In the genomic region with DNA sequence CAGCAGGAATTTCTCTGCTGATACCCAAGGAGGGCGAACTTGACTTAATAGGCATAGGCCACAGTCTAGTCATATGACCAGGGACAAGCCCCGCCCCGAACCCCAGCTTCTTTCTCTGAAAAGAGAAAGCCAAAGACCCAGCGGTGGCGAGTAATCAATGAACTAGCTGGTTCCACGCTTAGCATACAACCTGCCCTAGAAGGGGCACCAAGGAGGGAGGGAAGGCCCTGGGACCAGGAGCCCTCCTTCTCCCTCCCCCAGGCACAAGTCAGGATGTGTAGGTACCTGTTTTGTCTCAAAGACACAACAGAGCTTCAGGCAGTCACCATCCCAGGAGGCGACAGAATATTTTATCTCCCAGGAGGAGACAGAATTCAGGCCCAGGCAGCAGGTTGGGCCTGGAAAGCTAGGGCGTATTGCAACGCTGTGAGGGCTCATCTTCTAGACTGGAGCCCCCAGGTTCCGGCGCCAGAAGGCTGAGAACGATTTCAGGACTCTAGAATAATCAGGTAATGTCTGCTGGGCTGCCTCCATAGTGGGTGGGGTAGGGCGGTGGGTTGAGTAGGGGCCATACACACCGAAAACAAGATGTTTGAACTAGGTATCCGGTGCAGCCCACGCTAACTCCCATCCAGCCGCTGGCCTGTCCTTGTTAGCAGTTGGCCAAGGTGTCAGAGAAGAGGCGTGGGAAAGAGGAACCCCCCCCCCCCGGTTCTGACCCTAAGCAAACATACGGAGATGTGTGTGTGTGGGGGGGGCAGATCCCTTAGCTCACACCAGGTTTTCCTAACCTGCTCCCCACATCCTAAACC, we compare ENCODE assay signal across 8 mouse cellular contexts. TPM values are rescaled to one million over a fixed set of nuclear protein-coding genes. Genes with fewer than 3 reads are reported as not detected.
DNase-seq lines count a peak whose midpoint lies in the region; ATAC-seq and TF ChIP-seq lines count a peak whose summit lies in the region.

A gene (plus strand): TSS at position 117 of the 812 bp plus-strand sequence.

- H3K27ac ChIP-seq in embryonic facial prominence, embryonic 10.5 days (replicated peaks) = peak within 1 kb of the TSS; percentile 99
- H3K27ac ChIP-seq in heart, embryonic 11.5 days (ENCODE audit: low read depth, low read length) = peak within 1 kb of the TSS; percentile 88
- H3K27ac ChIP-seq in kidney, embryonic 15.5 days = peak within 1 kb of the TSS; percentile 95
- peak within 1 kb of the TSS; percentile 67 for H3K27ac ChIP-seq in liver, embryonic 14.5 days
- peak within 1 kb of the TSS; percentile 84 for H3K27ac ChIP-seq in neural tube, embryonic 14.5 days (ENCODE audit: low read depth, low read length)

- peaks cover 51% of the 10 kb centered on the region for H3K4me1 ChIP-seq in embryonic facial prominence, embryonic 10.5 days
- peaks cover 51% of the 10 kb centered on the region for H3K4me1 ChIP-seq in heart, embryonic 11.5 days (ENCODE audit: control insufficient read depth, insufficient read depth, low read length)
- peaks cover 55% of the 10 kb centered on the region for H3K4me1 ChIP-seq in kidney, embryonic 15.5 days
- peaks cover 27 to 32% of the 10 kb centered on the region in 2 experiments for H3K4me1 ChIP-seq in liver, embryonic 14.5 days (replicated peaks; ENCODE audit: control insufficient read depth in 2 of 2, insufficient read depth in 2 of 2, low read length in 1 of 2)
- H3K4me1 ChIP-seq in neural tube, embryonic 14.5 days (ENCODE audit: control insufficient read depth, insufficient read depth, low read length) = peaks cover 38% of the 10 kb centered on the region

- no peak for TF ChIP-seq EP300 in liver, embryonic 14.5 days (IDR thresholded peaks at IDR 0.05; ENCODE audit: low read depth)

- 13% methylated on average over 20 of the region's 20 CpGs for WGBS in embryonic facial prominence, embryonic 10.5 days
- WGBS in heart, embryonic 11.5 days (ENCODE audit: insufficient replicate concordance) = 8% methylated on average over 20 of the region's 20 CpGs
- 13% methylated on average over 20 of the region's 20 CpGs for WGBS in kidney, embryonic 15.5 days
- 9% methylated on average over 20 of the region's 20 CpGs for WGBS in liver, embryonic 14.5 days (ENCODE audit: insufficient replicate concordance)
- whole genome bisulfite sequencing in neural tube, embryonic 14.5 days = 9% methylated on average over 20 of the region's 20 CpGs

- H3K27me3 ChIP-seq in embryonic facial prominence, embryonic 10.5 days (replicated peaks; ENCODE audit: low read depth, poor library complexity, severe bottlenecking) = no peaks in the 10 kb centered on the region
- H3K27me3 ChIP-seq in heart, embryonic 11.5 days (ENCODE audit: control insufficient read depth, insufficient read depth, low read length) = no peaks in the 10 kb centered on the region
- no peaks in the 10 kb centered on the region for H3K27me3 ChIP-seq in kidney, embryonic 15.5 days
- H3K27me3 ChIP-seq in liver, embryonic 14.5 days (ENCODE audit: control insufficient read depth, insufficient read depth, low read length) = no peaks in the 10 kb centered on the region
- H3K27me3 ChIP-seq in neural tube, embryonic 14.5 days (ENCODE audit: control insufficient read depth, insufficient read depth, low read length) = no peaks in the 10 kb centered on the region; the same call in 1 of the 2 replicates

- H3K4me3 ChIP-seq in embryonic facial prominence, embryonic 10.5 days = peak within 1 kb of the TSS; percentile 80
- H3K4me3 ChIP-seq in heart, embryonic 11.5 days (ENCODE audit: low read depth, low read length) = peak within 1 kb of the TSS; percentile 94
- peak within 1 kb of the TSS; percentile 99 for H3K4me3 ChIP-seq in kidney, embryonic 15.5 days (replicated peaks)
- peak within 1 kb of the TSS; percentile 81 for H3K4me3 ChIP-seq in liver, embryonic 14.5 days (ENCODE audit: insufficient read depth in 1 of 2, low read depth in 2 of 2, low read length in 2 of 2)
- H3K4me3 ChIP-seq in neural tube, embryonic 14.5 days (ENCODE audit: low read depth, low read length) = peak within 1 kb of the TSS; percentile 99

- ATAC-seq in heart, embryonic 11.5 days (replicated peaks; ENCODE audit: insufficient number of reproducible peaks, low FRiP score, low TSS enrichment) = peak; percentile 1; the same call in 1 of the 2 replicates
- peak; percentile 9 for ATAC-seq in kidney, embryonic 15.5 days (replicated peaks; ENCODE audit: low FRiP score)
- ATAC-seq in liver, embryonic 14.5 days (ENCODE audit: insufficient read depth) = peak; percentile 6; the same call in 1 of the 2 replicates
- ATAC-seq in neural tube, embryonic 14.5 days (ENCODE audit: low read depth) = no peak

- peaks cover 49% of the 10 kb centered on the region for H3K36me3 ChIP-seq in embryonic facial prominence, embryonic 10.5 days (replicated peaks)
- H3K36me3 ChIP-seq in heart, embryonic 11.5 days (ENCODE audit: control insufficient read depth, insufficient read depth, low read length) = peaks cover 4% of the 10 kb centered on the region; the same call in 1 of the 2 replicates
- peaks cover 32% of the 10 kb centered on the region for H3K36me3 ChIP-seq in kidney, embryonic 15.5 days
- peaks cover 7% of the 10 kb centered on the region; the same call in 1 of the 2 replicates for H3K36me3 ChIP-seq in liver, embryonic 14.5 days (replicated peaks; ENCODE audit: control insufficient read depth, insufficient read depth, low read depth)
- no peaks in the 10 kb centered on the region for H3K36me3 ChIP-seq in neural tube, embryonic 14.5 days (ENCODE audit: control insufficient read depth, insufficient read depth, low read length)

- H3K9me3 ChIP-seq in embryonic facial prominence, embryonic 10.5 days = no peaks in the 10 kb centered on the region
- H3K9me3 ChIP-seq in heart, embryonic 11.5 days (replicated peaks; ENCODE audit: control insufficient read depth, low read length) = no peaks in the 10 kb centered on the region
- no peaks in the 10 kb centered on the region for H3K9me3 ChIP-seq in kidney, embryonic 15.5 days (replicated peaks)
- no peaks in the 10 kb centered on the region for H3K9me3 ChIP-seq in liver, embryonic 14.5 days (ENCODE audit: control insufficient read depth, low read length)
- no peaks in the 10 kb centered on the region for H3K9me3 ChIP-seq in neural tube, embryonic 14.5 days (ENCODE audit: control insufficient read depth, low read length)

- TF ChIP-seq CTCF in liver, embryonic 14.5 days (IDR thresholded peaks at IDR 0.05; ENCODE audit: low read depth) = no peak

- H3K4me2 ChIP-seq in heart, embryonic 11.5 days = peak within 1 kb of the TSS; percentile 86
- peak within 1 kb of the TSS; percentile 90 for H3K4me2 ChIP-seq in kidney, embryonic 15.5 days
- H3K4me2 ChIP-seq in liver, embryonic 14.5 days (ENCODE audit: low read depth) = peak within 1 kb of the TSS; percentile 91
- peak within 1 kb of the TSS; percentile 82 for H3K4me2 ChIP-seq in neural tube, embryonic 14.5 days (ENCODE audit: low read depth, low read length)

- H3K9ac ChIP-seq in heart, embryonic 11.5 days (ENCODE audit: low read depth, low read length) = peak within 1 kb of the TSS; percentile 99
- H3K9ac ChIP-seq in kidney, embryonic 15.5 days = peak within 1 kb of the TSS; percentile 99
- H3K9ac ChIP-seq in liver, embryonic 14.5 days (replicated peaks) = peak within 1 kb of the TSS; percentile 83
- peak within 1 kb of the TSS; percentile 100 for H3K9ac ChIP-seq in neural tube, embryonic 14.5 days (replicated peaks; ENCODE audit: low read depth, low read length)

- DNase-seq in right cerebral cortex, postnatal 10 days (ENCODE audit: low spot score in 2 of 2) = peak; percentile 61
- DNase-seq in right cerebral cortex, postnatal 4 days = no peak
- DNase-seq in embryonic facial prominence, embryonic 10.5 days (ENCODE audit: low spot score) = peak; percentile 43
- peak in 1 of 3 experiments; percentile 47 for DNase-seq in liver, embryonic 14.5 days (ENCODE audit: low read depth in 3 of 3, low spot score in 3 of 3)
- no peak for DNase-seq in ovary, postnatal 10 days (ENCODE audit: low spot score)

RNA-seq across cellular contexts. Expression of the gene that starts here (rescaled TPM):
- 69.1 and 71.2 TPM in 2 replicates for polyA plus RNA-seq in embryonic facial prominence, embryonic 10.5 days (2016; fragmentation: Nextera tagmentation; extraction: Ambion mirVana)
- polyA plus RNA-seq in heart, embryonic 11.5 days (2014; fragmentation: Nextera tagmentation; extraction: Ambion mirVana) = 49.7 and 51.6 TPM in 2 replicates
- 68.7 and 73.8 TPM in 2 replicates for polyA plus RNA-seq in kidney, embryonic 15.5 days (2015; fragmentation: Nextera tagmentation; extraction: Ambion mirVana)
- polyA plus RNA-seq in liver, embryonic 14.5 days (2012; rRNA removed) = 37.5 and 37.6 TPM in 2 replicates
- 27.4 and 34.1 TPM in 2 replicates for polyA plus RNA-seq in liver, embryonic 14.5 days (2014; fragmentation: Nextera tagmentation; extraction: Ambion mirVana)
- polyA plus RNA-seq in neural tube, embryonic 14.5 days (2014; fragmentation: Nextera tagmentation; extraction: Ambion mirVana) = 59.8 and 70.2 TPM in 2 replicates

Comparison
In these comparisons a context has a peak if more than half of its experiments do, and no peak if none do; other contexts are left out.
1. DNase-seq: peak in right cerebral cortex, postnatal 10 days (2 of 2) and embryonic facial prominence, embryonic 10.5 days (single experiment); none in right cerebral cortex, postnatal 4 days (single experiment) and ovary, postnatal 10 days (single experiment).
2. Peak in every context shown above with its lines, with median percentiles within 50 percentile points of each other: H3K27ac ChIP-seq, H3K4me3 ChIP-seq, H3K4me2 ChIP-seq and H3K9ac ChIP-seq.